Mouse (Mus musculus): Measurements from ENCODE around the gene Rrp9. TPM values are rescaled to one million over a fixed set of nuclear protein-coding genes. Genes with fewer than 3 reads are reported as not detected.
A peak's percentile ranks its signal among the peaks of the same experiment; 100 is the strongest.

Gene Rrp9
- polyA plus RNA-seq (2011; ENCODE audit: insufficient read length, low read depth, missing spikeins) = 28.0 and 34.8 TPM in 2 replicates

DNA sequence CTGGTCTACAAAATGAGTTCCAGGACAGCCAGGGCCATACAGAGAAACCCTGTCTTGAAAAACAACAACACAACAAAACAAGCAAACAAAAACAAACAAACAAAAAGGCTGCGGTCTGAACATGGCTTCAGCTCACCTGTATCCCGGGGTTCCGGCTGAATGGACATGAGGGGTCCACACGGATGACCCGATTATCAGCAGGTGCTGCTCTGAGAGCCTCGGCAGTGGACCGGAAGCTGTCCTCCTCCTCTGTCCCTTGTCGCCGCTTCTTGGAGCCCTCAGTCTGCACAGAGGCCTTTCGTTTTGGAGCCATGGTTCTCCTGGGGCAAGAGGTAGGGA lies at the start of gene Rrp9:
TSS of gene Rrp9 (plus strand) at position 301 of the 339 bp plus-strand sequence.
- peak within 1 kb of the TSS; percentile 53 for H3K4me3 ChIP-seq (ENCODE audit: insufficient read depth, low read length)
- peak within 1 kb of the TSS; percentile 99 for H3K27ac ChIP-seq (ENCODE audit: insufficient read depth, low read length)
- no peak for TF ChIP-seq CTCF (IDR thresholded peaks at IDR 0.05; ENCODE audit: borderline replicate concordance, insufficient read depth, low read length)
- TF ChIP-seq POLR2A (IDR thresholded peaks at IDR 0.05; ENCODE audit: low read depth, low read length) = no peak
- H3K4me1 ChIP-seq (ENCODE audit: control insufficient read depth, insufficient read depth, low read length) = peaks cover 9% of the 10 kb centered on the region

DNA sequence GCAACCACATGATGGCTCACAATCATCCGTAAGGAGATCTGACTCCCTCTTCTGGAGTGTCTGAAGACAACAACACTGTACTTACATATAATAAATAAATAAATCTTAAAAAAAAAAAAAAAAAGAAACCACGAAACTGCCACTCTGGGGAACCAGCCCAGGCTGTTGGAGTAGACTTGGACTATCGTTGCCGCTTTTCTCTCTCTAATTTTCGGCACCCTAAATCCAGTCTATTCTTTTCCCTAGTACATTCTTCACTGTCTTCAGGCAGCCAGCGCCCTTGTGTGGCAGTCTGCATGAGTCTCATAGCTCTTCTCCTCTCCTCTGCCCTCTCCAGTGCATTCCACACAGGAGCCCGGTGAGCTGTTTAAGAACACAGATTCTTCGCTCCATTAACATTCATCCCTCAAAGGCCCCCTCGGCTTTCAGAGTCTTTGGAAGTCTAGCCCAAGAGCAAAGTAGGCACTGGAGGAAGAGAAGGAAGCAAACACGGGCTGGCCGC lies 47.0 kb upstream of the Rrp9 start:
- Histone ChIP-seq H3K4me1 (ENCODE audit: control insufficient read depth, insufficient read depth, low read length) (no peaks in the 10 kb centered on the region), H3K27ac (ENCODE audit: insufficient read depth, low read length) (peak overlapping the region; percentile 83), H3K4me3 (ENCODE audit: insufficient read depth, low read length) (peak overlapping the region; percentile 56)
- TF ChIP-seq CTCF (IDR thresholded peaks at IDR 0.05; ENCODE audit: borderline replicate concordance, insufficient read depth, low read length) = no peak
- TF ChIP-seq POLR2A (IDR thresholded peaks at IDR 0.05; ENCODE audit: low read depth, low read length) = no peak

DNA sequence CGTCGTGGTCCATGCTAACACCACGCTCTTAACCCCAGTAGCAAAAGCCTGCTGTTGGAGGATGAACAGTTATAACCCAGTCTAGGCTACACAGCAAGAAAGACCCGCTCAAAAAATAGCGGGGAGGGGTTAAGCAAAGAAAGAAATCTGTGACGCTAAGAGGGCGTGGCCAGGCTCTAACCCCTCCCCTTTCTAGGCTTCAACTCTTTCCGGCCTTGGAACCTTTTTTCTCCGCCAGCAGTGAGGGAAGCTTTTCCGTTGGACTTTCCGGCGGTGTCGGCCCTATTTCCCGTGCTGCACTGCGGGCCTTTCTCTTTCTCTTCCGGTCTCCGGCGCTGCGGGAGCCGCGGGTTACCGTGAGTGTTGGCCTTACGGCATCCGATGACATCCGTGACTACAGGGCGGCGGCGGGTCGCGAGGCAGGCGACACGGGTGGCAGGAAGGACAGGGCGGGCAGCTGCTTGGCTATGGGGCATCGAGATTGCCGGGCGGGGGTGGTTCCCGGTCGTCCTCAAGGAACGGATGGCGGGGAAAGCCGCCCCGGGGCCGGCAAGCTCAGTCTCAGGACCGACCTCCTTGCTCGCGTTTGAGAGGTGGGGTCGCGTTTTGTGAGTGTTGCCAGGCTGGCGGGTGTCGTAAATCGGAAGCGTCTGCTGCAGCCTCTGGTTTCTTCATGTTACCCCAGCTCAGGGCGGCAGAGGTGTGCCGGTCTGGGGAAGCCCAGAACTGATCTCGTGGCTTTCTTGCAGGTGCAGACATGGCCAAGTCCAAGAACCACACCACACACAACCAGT lies 46.3 kb upstream of the Rrp9 start, which contains the start of gene Rpl29:
TSS of gene Rpl29 (plus strand) at position 234 of the 794 bp plus-strand sequence.
- H3K4me1 ChIP-seq (ENCODE audit: control insufficient read depth, insufficient read depth, low read length) = no peaks in the 10 kb centered on the region
- TF ChIP-seq CTCF (IDR thresholded peaks at IDR 0.05; ENCODE audit: borderline replicate concordance, insufficient read depth, low read length) = no peak
- TF ChIP-seq POLR2A (IDR thresholded peaks at IDR 0.05; ENCODE audit: low read depth, low read length) = peak; percentile 76
- H3K4me3 ChIP-seq (ENCODE audit: insufficient read depth, low read length) = peak within 1 kb of the TSS; percentile 83
- H3K27ac ChIP-seq (ENCODE audit: insufficient read depth, low read length) = peak within 1 kb of the TSS; percentile 83

DNA sequence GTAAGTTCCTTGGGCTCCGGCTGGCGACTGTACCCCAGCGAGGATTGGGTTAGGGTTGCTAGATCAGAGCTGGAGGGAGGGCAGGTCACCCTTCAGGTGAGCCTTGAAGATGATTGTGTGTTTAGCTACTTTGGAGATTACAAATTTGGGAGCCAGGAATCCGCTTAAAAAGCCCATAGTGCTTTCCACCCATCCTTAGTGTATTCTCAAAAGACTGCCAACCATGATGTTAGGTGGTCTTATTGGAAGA lies 45.8 kb upstream of the Rrp9 start:
- no peak for TF ChIP-seq POLR2A (IDR thresholded peaks at IDR 0.05; ENCODE audit: low read depth, low read length)
- TF ChIP-seq CTCF (IDR thresholded peaks at IDR 0.05; ENCODE audit: borderline replicate concordance, insufficient read depth, low read length) = no peak
- H3K27ac ChIP-seq (ENCODE audit: insufficient read depth, low read length) = peak overlapping the region; percentile 72
- no peaks in the 10 kb centered on the region for H3K4me1 ChIP-seq (ENCODE audit: control insufficient read depth, insufficient read depth, low read length)
- peak overlapping the region; percentile 83 for H3K4me3 ChIP-seq (ENCODE audit: insufficient read depth, low read length)

DNA sequence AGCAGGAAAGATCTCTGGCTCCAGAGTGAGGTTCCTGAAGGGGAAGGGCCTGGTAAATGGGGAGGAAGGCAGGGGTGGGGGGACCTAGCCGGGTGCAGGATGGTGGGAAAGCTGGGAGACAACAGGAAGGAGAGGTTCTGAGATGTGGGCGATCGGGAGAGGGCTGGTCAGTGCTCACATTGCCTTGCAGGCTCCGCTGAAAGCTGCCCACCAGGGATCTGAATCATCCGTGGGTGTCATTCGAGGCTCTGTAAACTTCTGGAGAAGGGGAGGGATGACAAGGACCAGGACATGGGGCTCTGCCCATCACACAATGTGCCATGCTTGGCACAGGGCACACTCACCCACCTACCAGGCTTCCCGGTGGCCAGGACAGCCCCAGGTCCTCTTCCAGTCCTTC lies 42.4 kb upstream of the Rrp9 start:
- H3K4me3 ChIP-seq (ENCODE audit: insufficient read depth, low read length) = no peak overlapping the region
- H3K27ac ChIP-seq (ENCODE audit: insufficient read depth, low read length) = no peak overlapping the region
- H3K4me1 ChIP-seq (ENCODE audit: control insufficient read depth, insufficient read depth, low read length) = 0 out of 2 replicates have a peak, but pooled peaks cover 5% of the 10 kb centered on the region
- TF ChIP-seq CTCF (IDR thresholded peaks at IDR 0.05; ENCODE audit: borderline replicate concordance, insufficient read depth, low read length) (no peak), POLR2A (IDR thresholded peaks at IDR 0.05; ENCODE audit: low read depth, low read length) (peak; percentile 41; the same call in 1 of the 2 replicates)

DNA sequence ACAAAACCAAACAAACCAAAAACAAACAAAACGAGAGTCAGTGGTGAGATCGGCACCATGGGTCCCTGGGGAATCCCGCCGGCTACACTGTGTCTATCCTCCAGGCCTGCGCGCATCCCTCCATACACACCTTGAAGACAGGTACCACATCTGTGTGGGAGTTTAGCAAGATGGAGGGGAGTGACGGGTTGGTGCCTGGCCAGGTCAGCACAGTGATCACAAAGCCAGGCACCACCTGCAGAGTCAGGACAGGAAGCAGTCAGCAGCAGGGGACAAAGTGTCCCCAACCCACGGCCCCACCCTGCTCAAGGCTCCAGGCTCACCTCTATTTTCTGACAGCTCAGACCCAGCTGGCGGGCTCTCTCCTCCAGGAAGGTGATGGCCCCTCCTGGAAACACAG lies 39.2 kb upstream of the Rrp9 start:
- 0 out of 2 replicates have a peak, but pooled peaks cover 5% of the 10 kb centered on the region for H3K4me1 ChIP-seq (ENCODE audit: control insufficient read depth, insufficient read depth, low read length)
- H3K27ac ChIP-seq (ENCODE audit: insufficient read depth, low read length) = no peak overlapping the region
- TF ChIP-seq POLR2A (IDR thresholded peaks at IDR 0.05; ENCODE audit: low read depth, low read length) (no peak), CTCF (IDR thresholded peaks at IDR 0.05; ENCODE audit: borderline replicate concordance, insufficient read depth, low read length) (no peak)
- no peak overlapping the region for H3K4me3 ChIP-seq (ENCODE audit: insufficient read depth, low read length)

DNA sequence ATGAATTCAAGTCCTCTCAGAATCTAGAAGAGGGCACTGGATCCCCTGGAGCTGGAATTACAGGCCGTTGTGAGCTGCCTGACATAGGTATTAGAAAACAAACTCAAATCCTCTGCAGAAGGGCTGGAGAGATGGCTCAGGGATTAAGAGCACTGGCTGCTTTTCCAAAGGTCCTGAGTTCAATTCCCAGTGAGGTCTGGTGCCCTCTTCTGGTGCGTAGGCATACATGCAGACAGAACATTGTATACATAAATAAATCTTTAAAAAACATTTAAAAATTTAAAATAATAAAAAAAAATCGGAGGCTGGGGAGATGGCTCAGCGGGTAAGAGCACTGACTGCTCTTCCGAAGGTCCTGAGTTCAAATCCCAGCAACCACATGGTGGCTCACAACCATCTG lies 33.1 kb upstream of the Rrp9 start:
- peak; percentile 5; the same call in 1 of the 2 replicates for TF ChIP-seq CTCF (IDR thresholded peaks at IDR 0.05; ENCODE audit: borderline replicate concordance, insufficient read depth, low read length)
- no peak for TF ChIP-seq POLR2A (IDR thresholded peaks at IDR 0.05; ENCODE audit: low read depth, low read length)
- no peaks in the 10 kb centered on the region for H3K4me1 ChIP-seq (ENCODE audit: control insufficient read depth, insufficient read depth, low read length)
- H3K4me3 ChIP-seq (ENCODE audit: insufficient read depth, low read length) = no peak overlapping the region

DNA sequence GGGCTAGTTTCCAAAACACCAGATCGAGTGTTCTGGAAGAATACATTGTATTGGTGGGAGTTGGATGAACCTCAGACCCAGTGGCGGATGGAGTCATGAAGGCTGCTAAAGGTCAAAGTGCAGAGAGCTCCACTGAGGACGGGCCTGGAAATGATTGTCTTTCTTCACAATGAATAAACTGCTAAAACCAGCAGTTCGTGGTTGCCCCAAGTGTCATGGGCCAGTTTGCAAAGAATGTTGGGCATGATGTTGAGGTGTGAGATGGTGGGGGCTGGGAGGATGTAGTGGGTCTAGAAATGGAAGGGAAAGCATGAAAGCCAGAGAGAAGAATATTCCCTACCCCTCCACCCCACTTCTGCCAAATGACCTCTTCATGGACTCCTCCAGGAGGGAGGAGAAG lies 30.9 kb upstream of the Rrp9 start:
- Histone ChIP-seq H3K27ac (ENCODE audit: insufficient read depth, low read length) (no peak overlapping the region), H3K4me1 (ENCODE audit: control insufficient read depth, insufficient read depth, low read length) (peaks cover 5% of the 10 kb centered on the region; the same call in 1 of the 2 replicates), H3K4me3 (ENCODE audit: insufficient read depth, low read length) (no peak overlapping the region)
- TF ChIP-seq POLR2A (IDR thresholded peaks at IDR 0.05; ENCODE audit: low read depth, low read length) (no peak), CTCF (IDR thresholded peaks at IDR 0.05; ENCODE audit: borderline replicate concordance, insufficient read depth, low read length) (no peak)

More for the DNA sequence above, 33.1 kb upstream of the Rrp9 start:
- no peak overlapping the region for H3K27ac ChIP-seq (ENCODE audit: insufficient read depth, low read length)

DNA sequence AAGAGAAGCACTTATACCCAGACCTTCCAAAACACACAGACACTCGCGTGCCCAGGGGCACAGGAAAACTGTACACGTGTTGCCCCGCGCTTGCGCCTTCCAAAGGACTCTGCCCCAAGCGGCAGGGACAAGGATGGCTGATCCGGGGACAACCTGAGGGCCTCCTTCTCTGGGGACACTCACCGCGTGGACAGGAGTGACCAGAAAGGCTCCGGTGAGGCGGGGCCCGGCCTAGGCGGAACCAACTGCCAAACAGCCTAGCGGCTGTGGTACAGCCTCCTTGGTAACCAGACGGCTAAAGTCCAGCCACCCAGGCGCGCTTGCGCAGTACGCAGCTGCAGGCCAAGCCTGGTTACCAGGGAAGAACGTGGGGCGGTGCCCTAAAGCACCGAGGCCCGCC lies 28.4 kb upstream of the Rrp9 start, which contains the start of the genes Abhd14b and Abhd14a:
TSS of gene Abhd14b (plus strand) at position 112 of the 400 bp plus-strand sequence.
TSS of gene Abhd14a (minus strand) at position 331 of the 400 bp plus-strand sequence.
- Histone ChIP-seq H3K27ac (ENCODE audit: insufficient read depth, low read length) (peak within 1 kb of the TSS; percentile 66), H3K4me1 (ENCODE audit: control insufficient read depth, insufficient read depth, low read length) (peaks cover 18% of the 10 kb centered on the region), H3K4me3 (ENCODE audit: insufficient read depth, low read length) (peak within 1 kb of the TSS; percentile 77)
- TF ChIP-seq CTCF (IDR thresholded peaks at IDR 0.05; ENCODE audit: borderline replicate concordance, insufficient read depth, low read length) = peak; percentile 38; the same call in 1 of the 2 replicates
- TF ChIP-seq POLR2A (IDR thresholded peaks at IDR 0.05; ENCODE audit: low read depth, low read length) = peak; percentile 57

DNA sequence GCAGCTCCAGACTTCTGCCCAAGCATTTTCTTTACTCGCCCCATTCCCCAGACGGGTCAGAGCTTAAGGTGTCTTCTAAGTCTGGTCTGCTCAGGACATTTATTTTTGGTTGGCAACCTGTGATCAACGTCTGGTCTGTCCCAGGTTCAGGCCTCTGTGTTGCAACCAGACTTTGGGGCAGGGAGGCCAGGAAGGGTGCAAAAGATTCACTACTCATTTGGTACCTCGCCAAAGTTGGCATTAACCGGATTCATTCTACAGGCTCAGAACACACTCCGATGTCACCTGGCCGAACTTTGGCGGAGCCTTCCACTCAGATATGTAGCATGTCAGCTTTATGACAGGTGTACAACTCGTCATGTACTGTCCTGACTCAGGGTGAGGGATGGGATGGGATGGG lies 27.8 kb upstream of the Rrp9 start:
- peak overlapping the region; percentile 16 for H3K4me3 ChIP-seq (ENCODE audit: insufficient read depth, low read length)
- H3K27ac ChIP-seq (ENCODE audit: insufficient read depth, low read length) = peak overlapping the region; percentile 66
- peaks cover 23% of the 10 kb centered on the region for H3K4me1 ChIP-seq (ENCODE audit: control insufficient read depth, insufficient read depth, low read length)
- TF ChIP-seq CTCF (IDR thresholded peaks at IDR 0.05; ENCODE audit: borderline replicate concordance, insufficient read depth, low read length) (no peak), POLR2A (IDR thresholded peaks at IDR 0.05; ENCODE audit: low read depth, low read length) (no peak)
